Mouse (Mus musculus): ENCODE measurements around the gene B9d2.

- TF ChIP-seq CTCF (IDR thresholded peaks at IDR 0.05; ENCODE audit: borderline replicate concordance, extremely low read depth, insufficient read depth, insufficient read length) = no peak
- no peak for TF ChIP-seq POLR2A (IDR thresholded peaks at IDR 0.05; ENCODE audit: borderline replicate concordance, extremely low read depth, insufficient read depth, insufficient read length, poor library complexity, severe bottlenecking)
These were observed 23.4 kb downstream of the B9d2 start for GRCm38 (mm10) chr7:25703793-25704494.

Data from brain, embryonic 14.5 days (tissue).